Mouse (Mus musculus): ENCODE measurements around the gene Apod. TPM values are rescaled to one million over a fixed set of nuclear protein-coding genes. Genes with fewer than 3 reads are reported as not detected.

Apod gene
- 13.2 and 13.5 TPM in 2 replicates for polyA plus RNA-seq (2014; fragmentation: Nextera tagmentation; extraction: Ambion mirVana)

- no peak within 1 kb of the TSS for H3K4me2 ChIP-seq (ENCODE audit: low read depth, low read length)
- no peak within 1 kb of the TSS for H3K4me3 ChIP-seq (ENCODE audit: low read depth, low read length)
- no peaks in the 10 kb centered on the region for H3K27me3 ChIP-seq (ENCODE audit: control insufficient read depth, insufficient read depth, low read length)
- peaks cover 2% of the 10 kb centered on the region; the same call in 1 of the 2 replicates for H3K4me1 ChIP-seq (ENCODE audit: control insufficient read depth, insufficient read depth, low read length)
- ATAC-seq (replicated peaks; ENCODE audit: insufficient number of reproducible peaks, low FRiP score, low TSS enrichment, low read depth) = no peak
- WGBS = 36% methylated on average over 9 of the region's 9 CpGs
- DNase-seq (ENCODE audit: low spot score) = peak; percentile 35
- no peak within 1 kb of the TSS; the same call in 1 of the 2 replicates for H3K9ac ChIP-seq (replicated peaks; ENCODE audit: low read length)
- H3K9me3 ChIP-seq (replicated peaks; ENCODE audit: control insufficient read depth, low read length) = no peaks in the 10 kb centered on the region
- H3K36me3 ChIP-seq (replicated peaks; ENCODE audit: control insufficient read depth, insufficient read depth, low read depth, low read length) = no peaks in the 10 kb centered on the region
- 0 out of 2 replicates have a peak within 1 kb of the TSS, but pooled peaks have one; percentile 10 for H3K27ac ChIP-seq (replicated peaks; ENCODE audit: low read depth, low read length)
Measured at GRCm38 (mm10) chr16:31314497-31315233, at the start of gene Apod. Gene Apod (minus strand): TSS chr16:31314808.

- DNase-seq (ENCODE audit: low spot score) (no peak), ATAC-seq (replicated peaks; ENCODE audit: insufficient number of reproducible peaks, low FRiP score, low TSS enrichment, low read depth) (no peak)
- WGBS = 84% methylated on average over 11 of the region's 11 CpGs
- Histone ChIP-seq H3K9me3 (replicated peaks; ENCODE audit: control insufficient read depth, low read length) (no peaks in the 10 kb centered on the region), H3K4me3 (ENCODE audit: low read depth, low read length) (no peak overlapping the region), H3K36me3 (replicated peaks; ENCODE audit: control insufficient read depth, insufficient read depth, low read depth, low read length) (no peaks in the 10 kb centered on the region), H3K4me2 (ENCODE audit: low read depth, low read length) (no peak overlapping the region), H3K4me1 (ENCODE audit: control insufficient read depth, insufficient read depth, low read length) (no peaks in the 10 kb centered on the region), H3K27me3 (ENCODE audit: control insufficient read depth, insufficient read depth, low read length) (no peaks in the 10 kb centered on the region), H3K27ac (replicated peaks; ENCODE audit: low read depth, low read length) (no peak overlapping the region), H3K9ac (replicated peaks; ENCODE audit: low read length) (no peak overlapping the region)
Measured at GRCm38 (mm10) chr16:31363685-31364436, 49.3 kb upstream of the Apod start.

GRCm38 (mm10) chr16:31359542-31359941 is 44.9 kb upstream of the Apod start:
- ATAC-seq (replicated peaks; ENCODE audit: insufficient number of reproducible peaks, low FRiP score, low TSS enrichment, low read depth) = no peak
- Histone ChIP-seq H3K4me2 (ENCODE audit: low read depth, low read length) (no peak overlapping the region), H3K9me3 (replicated peaks; ENCODE audit: control insufficient read depth, low read length) (no peaks in the 10 kb centered on the region), H3K36me3 (replicated peaks; ENCODE audit: control insufficient read depth, insufficient read depth, low read depth, low read length) (no peaks in the 10 kb centered on the region), H3K27me3 (ENCODE audit: control insufficient read depth, insufficient read depth, low read length) (no peaks in the 10 kb centered on the region), H3K4me1 (ENCODE audit: control insufficient read depth, insufficient read depth, low read length) (no peaks in the 10 kb centered on the region), H3K27ac (replicated peaks; ENCODE audit: low read depth, low read length) (no peak overlapping the region), H3K9ac (replicated peaks; ENCODE audit: low read length) (no peak overlapping the region), H3K4me3 (ENCODE audit: low read depth, low read length) (no peak overlapping the region)
- 62% methylated on average over 5 of the region's 5 CpGs for WGBS
- no peak for DNase-seq (ENCODE audit: low spot score)

GRCm38 (mm10) chr16:31358991-31359390 is 44.4 kb upstream of the Apod start:
- no peak overlapping the region for H3K4me2 ChIP-seq (ENCODE audit: low read depth, low read length)
- no peak overlapping the region for H3K27ac ChIP-seq (replicated peaks; ENCODE audit: low read depth, low read length)
- H3K9me3 ChIP-seq (replicated peaks; ENCODE audit: control insufficient read depth, low read length) = no peaks in the 10 kb centered on the region
- H3K4me1 ChIP-seq (ENCODE audit: control insufficient read depth, insufficient read depth, low read length) = no peaks in the 10 kb centered on the region
- ATAC-seq (replicated peaks; ENCODE audit: insufficient number of reproducible peaks, low FRiP score, low TSS enrichment, low read depth) = no peak
- no peak overlapping the region for H3K9ac ChIP-seq (replicated peaks; ENCODE audit: low read length)
- 33% methylated on average over 9 of the region's 9 CpGs for WGBS
- H3K4me3 ChIP-seq (ENCODE audit: low read depth, low read length) = no peak overlapping the region
- no peak for DNase-seq (ENCODE audit: low spot score)
- H3K36me3 ChIP-seq (replicated peaks; ENCODE audit: control insufficient read depth, insufficient read depth, low read depth, low read length) = no peaks in the 10 kb centered on the region
- H3K27me3 ChIP-seq (ENCODE audit: control insufficient read depth, insufficient read depth, low read length) = no peaks in the 10 kb centered on the region

- no peak for DNase-seq (ENCODE audit: low spot score)
- ATAC-seq (replicated peaks; ENCODE audit: insufficient number of reproducible peaks, low FRiP score, low TSS enrichment, low read depth) = no peak
- no peak overlapping the region for H3K9ac ChIP-seq (replicated peaks; ENCODE audit: low read length)
- H3K9me3 ChIP-seq (replicated peaks; ENCODE audit: control insufficient read depth, low read length) = no peaks in the 10 kb centered on the region
- H3K36me3 ChIP-seq (replicated peaks; ENCODE audit: control insufficient read depth, insufficient read depth, low read depth, low read length) = no peaks in the 10 kb centered on the region
- no peak overlapping the region for H3K27ac ChIP-seq (replicated peaks; ENCODE audit: low read depth, low read length)
- H3K27me3 ChIP-seq (ENCODE audit: control insufficient read depth, insufficient read depth, low read length) = no peaks in the 10 kb centered on the region
- H3K4me1 ChIP-seq (ENCODE audit: control insufficient read depth, insufficient read depth, low read length) = no peaks in the 10 kb centered on the region
- H3K4me2 ChIP-seq (ENCODE audit: low read depth, low read length) = no peak overlapping the region
- no peak overlapping the region for H3K4me3 ChIP-seq (ENCODE audit: low read depth, low read length)
- WGBS = 46% methylated on average over 15 of the region's 15 CpGs
Measured at GRCm38 (mm10) chr16:31358576-31358975, 44.0 kb upstream of the Apod start.

- 65% methylated on average over 6 of the region's 6 CpGs for WGBS
- no peaks in the 10 kb centered on the region for H3K9me3 ChIP-seq (replicated peaks; ENCODE audit: control insufficient read depth, low read length)
- no peak overlapping the region for H3K4me3 ChIP-seq (ENCODE audit: low read depth, low read length)
Measured at GRCm38 (mm10) chr16:31355882-31356281, 41.3 kb upstream of the Apod start.

GRCm38 (mm10) chr16:31354341-31355329 is 40.0 kb upstream of the Apod start:
- WGBS = 29% methylated on average over 17 of the region's 17 CpGs
- H3K4me1 ChIP-seq (ENCODE audit: control insufficient read depth, insufficient read depth, low read length) = no peaks in the 10 kb centered on the region
- no peaks in the 10 kb centered on the region for H3K9me3 ChIP-seq (replicated peaks; ENCODE audit: control insufficient read depth, low read length)
- DNase-seq (ENCODE audit: low spot score) = peak; percentile 84
- H3K9ac ChIP-seq (replicated peaks; ENCODE audit: low read length) = no peak overlapping the region
- peak; percentile 52 for ATAC-seq (replicated peaks; ENCODE audit: insufficient number of reproducible peaks, low FRiP score, low TSS enrichment, low read depth)
- H3K27me3 ChIP-seq (ENCODE audit: control insufficient read depth, insufficient read depth, low read length) = no peaks in the 10 kb centered on the region
- H3K4me3 ChIP-seq (ENCODE audit: low read depth, low read length) = no peak overlapping the region
- no peak overlapping the region for H3K4me2 ChIP-seq (ENCODE audit: low read depth, low read length)
- no peaks in the 10 kb centered on the region for H3K36me3 ChIP-seq (replicated peaks; ENCODE audit: control insufficient read depth, insufficient read depth, low read depth, low read length)
- H3K27ac ChIP-seq (replicated peaks; ENCODE audit: low read depth, low read length) = no peak overlapping the region

More at GRCm38 (mm10) chr16:31355882-31356281, 41.3 kb upstream of the Apod start:
- no peak overlapping the region for H3K27ac ChIP-seq (replicated peaks; ENCODE audit: low read depth, low read length)
- H3K27me3 ChIP-seq (ENCODE audit: control insufficient read depth, insufficient read depth, low read length) = no peaks in the 10 kb centered on the region
- H3K36me3 ChIP-seq (replicated peaks; ENCODE audit: control insufficient read depth, insufficient read depth, low read depth, low read length) = no peaks in the 10 kb centered on the region
- ATAC-seq (replicated peaks; ENCODE audit: insufficient number of reproducible peaks, low FRiP score, low TSS enrichment, low read depth) (no peak), DNase-seq (ENCODE audit: low spot score) (no peak)
- no peaks in the 10 kb centered on the region for H3K4me1 ChIP-seq (ENCODE audit: control insufficient read depth, insufficient read depth, low read length)
- H3K4me2 ChIP-seq (ENCODE audit: low read depth, low read length) = no peak overlapping the region
- no peak overlapping the region for H3K9ac ChIP-seq (replicated peaks; ENCODE audit: low read length)

Data from embryonic facial prominence, embryonic 11.5 days (tissue).